Comparison of ENCODE assay signal across 12 mouse cellular contexts in the genomic region with DNA sequence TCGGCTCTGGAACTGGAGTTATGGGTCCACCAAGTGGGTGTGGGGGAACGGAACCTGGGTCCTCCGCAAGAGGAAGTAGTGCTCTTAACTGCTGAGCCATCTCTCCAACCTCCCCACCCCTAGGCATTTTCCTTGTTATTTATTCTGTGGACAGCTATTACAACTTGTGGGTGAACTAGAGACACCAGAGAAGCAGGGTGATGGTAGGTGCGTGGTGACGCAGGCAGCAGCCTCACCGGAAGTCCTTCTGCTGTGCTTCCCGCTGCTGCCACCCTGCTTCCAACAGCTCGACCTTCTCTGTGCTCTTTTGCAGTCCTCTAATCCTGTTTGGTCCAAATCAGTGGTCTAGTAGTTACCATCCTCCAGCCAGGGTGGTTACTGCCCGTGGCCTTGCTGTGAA. TPM values are rescaled to one million over a fixed set of nuclear protein-coding genes. Genes with fewer than 3 reads are reported as not detected.
DNase-seq lines count a peak whose midpoint lies in the region; ATAC-seq lines count a peak whose summit lies in the region.
"Had no signal": no experiment of that assay in that cellular context is flagged by ENCODE, and none has a peak within 500 bp of the region (broad histone marks: within the 10 kb centered on the region; RNA-seq: fewer than 3 reads in every experiment).

No protein-coding gene starts in this region.

- no peaks in the 10 kb centered on the region for H3K9me3 ChIP-seq in midbrain, embryonic 11.5 days (ENCODE audit: control insufficient read depth, low read length)
- no peaks in the 10 kb centered on the region for H3K9me3 ChIP-seq in midbrain, embryonic 16.5 days (replicated peaks; ENCODE audit: control insufficient read depth, low read length, poor library complexity, severe bottlenecking)
- no peaks in the 10 kb centered on the region for H3K9me3 ChIP-seq in liver, embryonic 11.5 days (ENCODE audit: control insufficient read depth, low read length)
- H3K9me3 ChIP-seq in kidney, embryonic 16.5 days (ENCODE audit: low read length) = no peaks in the 10 kb centered on the region
- H3K9me3 ChIP-seq: forebrain, embryonic 13.5 days; midbrain, embryonic 10.5 days had no signal

- no peaks in the 10 kb centered on the region for H3K27me3 ChIP-seq in midbrain, embryonic 11.5 days (ENCODE audit: control insufficient read depth, insufficient read depth, low read length)
- no peaks in the 10 kb centered on the region for H3K27me3 ChIP-seq in midbrain, embryonic 16.5 days (ENCODE audit: control insufficient read depth, insufficient read depth, low read depth, low read length)
- H3K27me3 ChIP-seq in liver, embryonic 11.5 days (replicated peaks; ENCODE audit: control insufficient read depth, insufficient read depth, low read length) = no peaks in the 10 kb centered on the region
- H3K27me3 ChIP-seq in splenic B cell, adult 2 months (ENCODE audit: control insufficient read depth, insufficient read depth, low read length, poor library complexity, severe bottlenecking) = no peaks in the 10 kb centered on the region
- no peaks in the 10 kb centered on the region for H3K27me3 ChIP-seq in kidney, embryonic 16.5 days (ENCODE audit: insufficient read depth, low read length)
- H3K27me3 ChIP-seq: forebrain, embryonic 13.5 days had no signal

- peaks cover 3% of the 10 kb centered on the region; the same call in 1 of the 2 replicates for H3K36me3 ChIP-seq in midbrain, embryonic 11.5 days (ENCODE audit: control insufficient read depth, insufficient read depth, low read length)
- no peaks in the 10 kb centered on the region for H3K36me3 ChIP-seq in midbrain, embryonic 16.5 days (ENCODE audit: control insufficient read depth, insufficient read depth, low read length)
- peaks cover 12% of the 10 kb centered on the region for H3K36me3 ChIP-seq in liver, embryonic 11.5 days (ENCODE audit: control insufficient read depth, insufficient read depth, low read length)
- no peaks in the 10 kb centered on the region for H3K36me3 ChIP-seq in splenic B cell, adult 2 months (ENCODE audit: control insufficient read depth, insufficient read depth, low read length, poor library complexity, severe bottlenecking)
- H3K36me3 ChIP-seq in kidney, embryonic 16.5 days (ENCODE audit: insufficient read depth, low read length) = no peaks in the 10 kb centered on the region

- 90% methylated on average over 9 of the region's 9 CpGs for WGBS in midbrain, embryonic 11.5 days
- 92% methylated on average over 9 of the region's 9 CpGs for WGBS in midbrain, embryonic 16.5 days
- 59% methylated on average over 9 of the region's 9 CpGs for WGBS in liver, embryonic 11.5 days
- WGBS in kidney, embryonic 16.5 days = 87% methylated on average over 9 of the region's 9 CpGs

- H3K4me3 ChIP-seq in midbrain, embryonic 11.5 days (ENCODE audit: low read depth, low read length) = no peak overlapping the region
- H3K4me3 ChIP-seq in midbrain, embryonic 16.5 days (ENCODE audit: low read depth, low read length) = no peak overlapping the region
- H3K4me3 ChIP-seq in liver, embryonic 11.5 days (ENCODE audit: low read depth, low read length) = no peak overlapping the region
- no peak overlapping the region for H3K4me3 ChIP-seq in kidney, embryonic 16.5 days (ENCODE audit: low read length)
- H3K4me3 ChIP-seq: forebrain, embryonic 13.5 days; left cerebral cortex, adult 2 months; midbrain, embryonic 10.5 days had no signal

- no peak overlapping the region for H3K9ac ChIP-seq in midbrain, embryonic 11.5 days (ENCODE audit: low read length)
- no peak overlapping the region for H3K9ac ChIP-seq in midbrain, embryonic 16.5 days (ENCODE audit: low read depth, low read length)
- no peak overlapping the region for H3K9ac ChIP-seq in liver, embryonic 11.5 days (ENCODE audit: low read depth, low read length)
- no peak overlapping the region for H3K9ac ChIP-seq in kidney, embryonic 16.5 days (replicated peaks; ENCODE audit: low read length)
- H3K9ac ChIP-seq: forebrain, embryonic 13.5 days had no signal

- peaks cover 5% of the 10 kb centered on the region; the same call in 1 of the 2 replicates for H3K4me1 ChIP-seq in midbrain, embryonic 11.5 days (ENCODE audit: control insufficient read depth, insufficient read depth, low read length)
- peaks cover 10% of the 10 kb centered on the region for H3K4me1 ChIP-seq in midbrain, embryonic 16.5 days (ENCODE audit: control insufficient read depth, insufficient read depth, low read length)
- peaks cover 79% of the 10 kb centered on the region for H3K4me1 ChIP-seq in liver, embryonic 11.5 days (replicated peaks; ENCODE audit: control insufficient read depth, insufficient read depth, low read length)
- H3K4me1 ChIP-seq in kidney, embryonic 16.5 days (ENCODE audit: insufficient read depth, low read length) = peaks cover 61% of the 10 kb centered on the region

- peak; percentile 28 for DNase-seq in midbrain, embryonic 11.5 days (ENCODE audit: low spot score, missing footprints)
- peak; percentile 66 for DNase-seq in MEL-GATA-1-ER (ENCODE audit: extremely low read depth, low read depth)
- no peak for DNase-seq in liver, embryonic 11.5 days (ENCODE audit: low spot score)
- DNase-seq in splenic B cell, adult 2 months (ENCODE audit: low read depth, low spot score) = peak; percentile 35
- DNase-seq in embryo, embryonic 10.5 days (ENCODE audit: low spot score) = no peak
- DNase-seq: kidney, adult 2 months had no signal

- ATAC-seq in midbrain, embryonic 11.5 days (ENCODE audit: low FRiP score) = no peak
- no peak for ATAC-seq in midbrain, embryonic 16.5 days
- no peak for ATAC-seq in liver, embryonic 11.5 days (replicated peaks; ENCODE audit: low FRiP score)
- no peak for ATAC-seq in kidney, embryonic 16.5 days (ENCODE audit: low FRiP score, low TSS enrichment)
- ATAC-seq: forebrain, embryonic 13.5 days had no signal

- H3K27ac ChIP-seq in midbrain, embryonic 11.5 days (ENCODE audit: low read depth, low read length) = no peak overlapping the region
- H3K27ac ChIP-seq in midbrain, embryonic 16.5 days (ENCODE audit: low read length) = no peak overlapping the region
- peak overlapping the region; percentile 70 for H3K27ac ChIP-seq in liver, embryonic 11.5 days (ENCODE audit: low read depth, low read length)
- H3K27ac ChIP-seq in kidney, embryonic 16.5 days (ENCODE audit: low read length) = no peak overlapping the region
- H3K27ac ChIP-seq: forebrain, embryonic 13.5 days; midbrain, embryonic 10.5 days had no signal

- H3K4me2 ChIP-seq in midbrain, embryonic 11.5 days = no peak overlapping the region
- no peak overlapping the region for H3K4me2 ChIP-seq in midbrain, embryonic 16.5 days (ENCODE audit: low read length)
- H3K4me2 ChIP-seq in liver, embryonic 11.5 days = peak overlapping the region; percentile 21
- no peak overlapping the region for H3K4me2 ChIP-seq in kidney, embryonic 16.5 days (replicated peaks; ENCODE audit: low read depth, low read length)
- H3K4me2 ChIP-seq: forebrain, embryonic 13.5 days; heart, embryonic 11.5 days had no signal

RNA-seq across cellular contexts. Expression of a gene that starts 6.4 kb away (rescaled TPM):
- 244 and 249 TPM in 2 replicates for polyA plus RNA-seq in midbrain, embryonic 11.5 days (2014; fragmentation: Nextera tagmentation; extraction: Ambion mirVana)
- polyA plus RNA-seq in midbrain, embryonic 16.5 days (2015; fragmentation: Nextera tagmentation; extraction: Ambion mirVana) = 316 and 331 TPM in 2 replicates
- 250 and 257 TPM in 2 replicates for polyA plus RNA-seq in liver, embryonic 11.5 days (2014; fragmentation: Nextera tagmentation; extraction: Ambion mirVana)
- polyA plus RNA-seq in kidney, embryonic 16.5 days (2015; fragmentation: Nextera tagmentation; extraction: Ambion mirVana) = 405 and 415 TPM in 2 replicates

Comparison
In these comparisons a context has a peak if more than half of its experiments do, and no peak if none do; other contexts are left out.
1. DNase-seq: peak in midbrain, embryonic 11.5 days (single experiment), MEL-GATA-1-ER (single experiment) and splenic B cell, adult 2 months (single experiment); none in liver, embryonic 11.5 days (single experiment) and embryo, embryonic 10.5 days (single experiment).